Mouse (Mus musculus): Measurements from ENCODE around the gene Srarp.

Srarp gene

DNA sequence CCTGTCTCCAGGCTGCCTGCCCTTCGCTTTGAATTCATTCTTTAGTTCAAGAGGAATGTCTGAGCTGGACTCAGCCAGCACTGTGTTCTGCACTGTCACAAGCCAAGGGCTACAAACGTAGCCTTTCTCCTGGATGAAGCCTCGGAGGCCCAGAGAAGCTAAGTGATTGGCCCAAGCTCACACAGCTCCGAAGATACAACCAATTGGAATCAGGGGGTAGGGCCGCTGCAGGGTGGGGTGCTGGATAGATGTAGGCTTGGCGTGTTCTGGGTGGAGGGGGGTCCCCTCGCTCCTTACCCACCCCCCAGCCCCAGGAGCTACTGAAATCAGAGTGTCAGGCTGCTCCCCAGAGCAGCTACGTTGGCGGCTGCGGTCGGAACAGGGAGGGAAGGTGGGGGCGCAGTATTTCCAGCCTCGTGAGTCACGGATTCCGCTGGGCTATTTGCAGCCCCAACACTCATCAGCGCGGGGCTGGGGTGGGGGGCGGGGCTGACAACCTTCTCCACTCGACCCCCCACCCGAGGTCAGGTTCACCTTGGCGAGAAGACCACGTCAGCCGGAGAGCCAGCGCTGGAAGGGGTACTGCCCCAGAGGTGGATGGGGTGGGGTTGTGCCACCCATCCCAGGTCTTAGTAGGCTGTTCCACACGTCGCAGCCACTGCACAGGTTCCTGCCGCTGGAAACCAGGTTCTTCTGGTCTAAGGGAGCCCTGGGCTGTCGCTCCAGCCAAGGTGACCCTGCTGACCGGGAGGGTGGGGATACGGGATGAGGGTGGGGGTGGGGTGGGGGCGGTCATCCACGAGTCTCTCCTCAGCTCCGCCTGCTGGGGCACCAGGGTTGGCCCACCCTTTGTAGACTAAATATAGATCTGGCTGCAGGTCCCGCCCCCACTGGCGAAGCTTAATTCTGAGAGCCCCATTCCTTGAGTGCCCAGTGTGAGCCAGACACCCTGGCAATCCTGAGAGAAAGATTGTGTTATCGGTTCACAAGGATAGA, 10.1 kb downstream of the Srarp start:
- DNase-seq (ENCODE audit: low read depth, low spot score) = peak; percentile 88

DNA sequence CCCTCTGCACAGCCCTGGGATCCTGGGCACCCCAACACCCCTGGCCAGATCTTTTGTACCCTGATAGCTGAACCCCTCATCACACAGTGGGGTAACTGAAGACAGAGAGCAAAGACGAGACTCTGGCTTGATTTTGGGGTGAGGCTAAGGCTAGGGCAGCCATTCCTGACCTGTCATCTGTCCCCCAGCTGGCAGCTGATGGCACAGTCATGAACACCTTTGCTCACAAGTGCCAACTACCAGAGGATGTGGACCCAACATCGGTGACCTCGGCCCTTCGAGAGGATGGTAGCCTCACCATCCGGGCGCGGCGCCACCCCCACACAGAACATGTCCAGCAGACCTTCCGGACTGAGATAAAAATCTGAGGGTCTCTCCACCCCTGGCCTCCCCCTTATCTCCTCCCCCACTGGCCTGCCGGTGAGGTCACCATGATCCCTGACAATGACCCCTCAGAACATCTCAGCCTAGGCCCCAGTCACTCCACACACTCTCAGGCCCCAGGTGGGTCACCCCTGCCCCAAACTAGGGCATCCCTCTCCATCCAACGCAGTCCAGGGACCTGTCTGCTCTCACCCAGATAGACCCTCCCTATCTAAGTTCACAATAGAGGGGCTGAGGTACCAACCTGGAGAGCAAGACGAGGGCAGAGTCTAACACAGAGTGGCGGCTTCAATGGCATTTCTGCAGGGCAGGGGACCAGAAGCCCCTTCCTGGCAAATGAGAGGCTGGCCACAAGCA, 12.0 kb downstream of the Srarp start:
- no peak for DNase-seq (ENCODE audit: low read depth, low spot score)

DNA sequence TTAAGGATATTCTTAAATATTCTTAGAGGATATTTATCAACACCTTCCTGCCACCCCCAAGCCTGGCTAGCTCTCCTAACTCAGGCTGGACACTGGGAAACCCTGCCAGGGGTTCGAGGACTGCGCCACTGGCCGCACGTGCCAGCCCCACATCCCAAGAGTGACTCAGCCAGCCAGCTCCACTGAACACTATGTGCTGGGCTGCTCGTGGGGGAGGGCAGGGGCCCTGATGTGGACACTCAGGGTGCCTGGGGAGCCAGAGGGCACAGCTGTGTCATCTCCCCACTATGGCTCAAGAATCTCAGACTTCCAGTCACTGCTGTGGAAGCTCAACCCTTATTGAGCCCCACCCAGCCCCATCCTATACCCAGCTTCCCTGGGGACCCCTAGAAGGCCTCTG, 12.6 kb downstream of the Srarp start:
- no peak for DNase-seq (ENCODE audit: low read depth, low spot score)

DNA sequence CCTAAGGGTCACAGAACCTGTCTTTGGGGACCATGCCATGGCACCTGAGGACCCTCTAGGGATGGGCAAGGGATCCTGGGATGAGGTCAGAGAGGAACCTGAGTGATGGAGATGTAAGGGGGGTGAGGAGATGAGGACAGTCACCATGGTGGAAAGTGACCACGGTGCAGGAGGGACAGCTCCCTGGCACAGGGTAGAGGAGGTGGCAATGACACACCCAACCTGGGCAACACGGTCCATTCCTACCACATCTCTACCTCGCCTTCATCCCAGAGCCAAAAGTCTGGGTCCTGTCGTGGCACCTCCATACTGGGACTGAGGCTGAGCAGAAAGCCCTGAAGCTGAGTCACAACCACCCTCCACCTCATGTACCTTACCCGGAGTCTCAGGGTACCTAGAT, 13.1 kb downstream of the Srarp start:
- DNase-seq (ENCODE audit: low read depth, low spot score) = no peak

DNA sequence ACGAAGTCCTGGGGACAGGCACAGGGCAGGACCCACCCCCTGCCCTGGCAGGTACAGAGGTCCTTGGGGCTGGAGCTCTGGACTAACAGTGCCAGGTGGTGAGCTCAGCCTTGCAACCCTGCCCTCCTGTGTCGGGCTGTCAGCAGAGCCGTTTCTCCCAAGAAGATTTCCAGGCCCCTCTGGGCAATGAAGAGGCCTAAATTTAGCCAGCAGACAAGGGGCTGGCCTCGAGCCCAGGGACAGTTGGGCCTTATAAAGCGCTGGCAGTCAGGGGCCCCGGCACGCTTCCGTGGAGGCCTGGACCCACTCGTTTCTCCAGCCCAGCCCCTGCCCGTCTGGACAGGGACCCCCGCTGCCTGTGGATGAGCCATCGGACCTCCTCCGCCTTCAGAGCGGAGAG, 14.5 kb downstream of the Srarp start:
- no peak for DNase-seq (ENCODE audit: low read depth, low spot score)

DNA sequence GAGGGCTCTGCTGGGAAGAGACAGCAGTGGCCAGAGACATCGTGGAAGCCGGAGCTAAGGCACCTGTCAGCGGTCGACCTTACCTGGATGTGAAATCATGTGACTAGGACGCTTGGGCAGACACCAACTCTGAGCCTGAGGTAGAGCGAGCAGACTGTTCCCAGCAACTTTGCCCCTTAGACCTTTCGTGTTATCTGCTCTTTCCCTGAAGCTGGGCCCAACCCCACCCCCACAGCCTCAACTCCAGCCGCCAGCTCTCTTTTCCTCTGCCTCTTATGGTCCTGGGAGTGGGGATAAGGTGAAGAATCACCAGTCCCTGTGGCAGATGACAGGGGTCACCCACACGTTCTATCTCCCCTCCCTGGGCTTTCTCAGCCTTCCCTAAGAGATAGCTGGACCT, 15.0 kb downstream of the Srarp start:
- no peak for DNase-seq (ENCODE audit: low read depth, low spot score)

DNA sequence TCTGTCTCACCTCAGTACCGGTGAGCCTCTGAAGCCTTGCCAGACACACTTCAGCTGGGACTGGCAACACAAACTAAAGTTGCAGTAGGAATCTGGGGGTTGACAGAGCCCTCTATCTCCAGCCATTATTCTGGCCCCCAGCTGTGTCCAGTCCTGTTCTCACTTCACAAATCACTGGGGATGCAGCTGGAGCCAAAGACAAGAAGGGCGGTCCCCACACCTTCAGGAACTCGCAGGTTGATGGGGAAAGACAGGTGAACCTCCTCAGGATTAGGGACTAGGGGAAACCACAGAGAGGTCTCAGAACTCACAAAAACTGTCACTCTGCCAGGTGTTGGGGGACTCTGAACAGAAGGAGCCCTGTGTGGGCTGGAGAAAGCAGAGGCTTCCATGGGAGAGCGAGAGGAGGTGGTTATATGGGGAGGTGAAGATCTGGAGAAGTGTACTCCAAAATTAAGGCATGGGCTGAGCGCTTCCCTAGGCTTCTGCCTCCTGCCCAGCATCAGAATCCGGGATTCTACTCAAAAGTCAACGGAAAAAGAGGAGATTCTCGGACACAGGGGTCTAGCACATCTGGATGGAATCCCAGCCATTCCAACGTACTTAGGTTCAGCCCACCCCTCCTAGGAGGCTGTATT, 15.6 kb downstream of the Srarp start, which contains the start of gene Hspb7:
TSS of gene Hspb7 (plus strand) at position 588 of the 638 bp plus-strand sequence.
- DNase-seq (ENCODE audit: low read depth, low spot score) = no peak

DNA sequence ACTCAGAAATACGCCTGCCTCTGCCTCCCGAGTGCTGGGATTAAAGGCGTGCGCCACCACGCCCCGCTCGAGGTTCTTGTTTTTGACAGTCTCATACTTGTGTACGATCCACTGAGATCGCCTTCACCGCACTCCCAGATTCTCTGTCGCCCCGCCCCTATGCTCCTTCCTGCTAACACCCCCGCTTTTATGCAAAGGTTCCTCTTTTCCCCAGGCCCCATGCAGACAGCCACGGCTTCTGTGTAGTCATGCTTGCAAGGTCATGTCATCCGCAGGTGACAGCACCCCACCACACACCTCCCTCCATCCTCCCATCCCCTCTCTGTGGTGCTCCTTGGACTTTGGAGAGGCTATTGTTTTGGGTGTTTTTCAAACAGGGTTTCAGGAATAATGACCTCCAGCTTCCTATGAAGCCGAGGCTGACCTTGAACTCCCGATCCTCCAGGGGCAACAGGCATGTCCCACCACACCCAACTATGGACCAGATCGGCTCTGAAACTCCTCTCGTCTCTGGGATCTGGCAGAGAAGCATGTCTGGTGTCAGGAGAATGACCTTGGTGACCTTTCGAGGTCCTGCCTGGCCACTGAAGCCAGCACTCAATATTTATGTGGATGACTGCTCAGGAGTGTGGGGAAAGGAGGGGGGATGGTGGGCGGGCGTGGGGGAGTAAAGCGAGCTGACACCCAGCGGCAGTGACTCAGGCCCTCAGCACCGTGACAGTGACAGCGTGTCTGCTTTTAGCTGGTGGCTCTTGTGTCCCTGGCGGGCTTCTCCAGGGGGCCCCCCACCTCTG, 16.3 kb downstream of the Srarp start:
- DNase-seq (ENCODE audit: low read depth, low spot score) = peak; percentile 81

DNA sequence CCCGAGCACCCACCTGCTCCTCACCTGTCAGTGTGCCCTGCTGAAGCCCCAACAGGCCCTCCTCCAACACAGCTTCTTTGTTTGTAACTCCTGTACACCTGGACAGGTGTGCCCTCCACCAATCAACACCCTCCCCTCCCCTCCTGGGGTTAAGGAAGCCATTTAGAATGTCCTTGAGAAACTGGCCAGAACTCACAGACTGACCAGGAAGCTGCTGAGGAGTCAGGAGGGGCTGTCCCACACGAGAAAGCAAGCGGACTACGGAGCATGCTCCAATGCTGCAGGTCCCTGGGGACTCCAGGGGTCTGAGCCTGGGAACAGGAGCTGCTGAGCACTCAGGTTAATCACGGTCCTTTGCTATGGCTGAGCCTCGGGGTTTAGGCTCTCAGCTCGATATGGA, 20.0 kb downstream of the Srarp start, which contains the start of gene Clcnkb:
TSS of gene Clcnkb (minus strand) at position 91 of the 400 bp plus-strand sequence.
- no peak for DNase-seq (ENCODE audit: low read depth, low spot score)

DNA sequence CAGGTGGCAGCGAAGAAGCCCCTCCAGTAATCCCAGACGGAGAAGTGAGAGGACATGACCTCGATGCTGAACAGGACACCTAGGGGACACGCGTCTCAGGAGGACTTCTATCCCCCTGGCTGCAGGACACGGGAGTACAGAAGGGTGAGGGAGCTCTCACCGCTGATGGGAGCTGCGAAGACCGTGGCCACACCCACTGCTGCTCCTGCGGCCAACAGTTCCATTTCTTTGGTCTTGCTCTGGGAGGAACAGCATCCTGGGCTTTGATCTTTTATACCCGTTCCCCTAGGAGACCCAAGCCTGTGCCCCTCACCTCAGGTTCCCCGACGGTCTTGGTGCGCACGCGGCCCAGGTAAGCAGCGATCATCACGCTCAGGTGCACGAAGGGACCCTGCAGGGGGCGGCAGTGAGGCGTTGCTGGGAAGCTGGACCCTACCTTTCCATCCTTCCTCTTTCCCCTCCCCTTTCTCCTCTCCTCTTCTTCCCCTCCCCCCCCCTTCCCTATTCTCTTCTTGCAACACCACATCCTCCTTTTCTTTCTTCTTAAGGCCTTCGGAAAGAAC, 24.4 kb downstream of the Srarp start:
- peak; percentile 75 for DNase-seq (ENCODE audit: low read depth, low spot score)

DNA sequence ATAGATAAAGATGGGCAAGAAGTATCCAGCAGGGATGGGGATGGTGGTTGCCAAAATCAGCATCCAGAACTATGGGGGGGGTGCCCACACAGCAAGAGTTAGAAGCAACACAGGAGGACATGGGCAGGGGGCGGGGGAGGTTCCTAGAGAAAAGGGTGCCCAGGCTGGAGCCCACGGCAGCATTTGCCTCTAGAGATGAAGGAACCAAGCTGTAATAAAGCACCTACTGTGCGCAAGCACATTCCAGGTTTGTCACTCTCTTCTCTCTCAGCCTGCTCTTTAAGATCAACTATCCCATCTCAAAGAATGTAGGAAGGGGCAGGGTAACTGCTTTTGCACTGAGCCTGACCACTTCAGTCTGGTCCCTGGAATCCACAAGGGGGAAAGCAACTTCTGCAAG, 27.3 kb downstream of the Srarp start:
- DNase-seq (ENCODE audit: low read depth, low spot score) = no peak

DNA sequence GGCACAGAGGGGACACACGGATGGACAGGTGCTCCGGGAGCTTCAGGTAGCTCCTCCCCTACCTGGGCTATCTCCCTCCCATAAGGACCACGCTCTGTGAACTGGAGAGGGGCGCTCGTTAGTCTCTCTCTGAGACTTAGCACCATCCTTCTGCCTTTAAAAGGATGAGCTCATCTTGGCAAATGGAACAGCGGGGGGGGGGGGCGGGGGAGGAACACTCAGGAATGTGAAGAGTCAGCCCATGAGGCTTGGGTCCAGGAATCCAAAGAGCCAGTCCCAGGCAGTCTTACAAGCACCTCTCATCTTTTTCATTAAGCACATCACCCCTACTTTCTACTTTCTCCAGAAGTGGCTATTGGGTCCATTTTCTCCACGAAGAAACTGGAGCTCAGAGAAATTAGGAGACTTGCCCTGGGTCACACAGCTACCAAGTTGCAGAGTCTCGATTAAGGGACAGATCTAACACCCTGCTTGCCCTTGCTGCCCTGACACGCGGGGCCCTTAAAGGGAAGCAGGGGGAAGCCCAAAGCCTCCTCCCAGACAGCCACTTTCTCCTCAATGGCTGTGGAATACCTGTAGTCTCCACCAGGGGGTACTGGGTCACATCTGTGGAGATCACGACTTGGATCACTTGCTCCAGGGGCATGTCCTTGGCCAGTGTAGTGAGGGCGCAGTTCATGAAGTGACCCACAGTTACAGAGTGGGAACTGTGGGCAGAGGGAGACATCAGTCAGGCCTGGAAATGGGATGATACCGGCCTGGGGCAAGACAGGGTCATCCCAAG, 29.2 kb downstream of the Srarp start:
- peak; percentile 79 for DNase-seq (ENCODE audit: low read depth, low spot score)

DNA sequence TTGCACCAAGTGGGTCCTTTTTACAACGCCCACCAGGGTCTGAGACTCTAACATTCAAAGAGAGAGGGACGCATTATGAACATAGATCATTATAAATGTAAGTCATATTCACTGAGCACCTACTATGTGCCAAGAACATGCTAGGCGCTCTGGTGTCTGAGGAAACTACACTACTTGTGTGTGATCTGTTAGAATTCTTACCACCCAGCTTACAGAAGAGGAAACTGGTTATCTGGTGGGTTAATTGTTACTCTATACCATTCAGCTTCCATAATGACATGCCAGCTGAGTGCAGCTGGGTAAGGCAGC, 30.6 kb downstream of the Srarp start:
- DNase-seq (ENCODE audit: low read depth, low spot score) = no peak

DNA sequence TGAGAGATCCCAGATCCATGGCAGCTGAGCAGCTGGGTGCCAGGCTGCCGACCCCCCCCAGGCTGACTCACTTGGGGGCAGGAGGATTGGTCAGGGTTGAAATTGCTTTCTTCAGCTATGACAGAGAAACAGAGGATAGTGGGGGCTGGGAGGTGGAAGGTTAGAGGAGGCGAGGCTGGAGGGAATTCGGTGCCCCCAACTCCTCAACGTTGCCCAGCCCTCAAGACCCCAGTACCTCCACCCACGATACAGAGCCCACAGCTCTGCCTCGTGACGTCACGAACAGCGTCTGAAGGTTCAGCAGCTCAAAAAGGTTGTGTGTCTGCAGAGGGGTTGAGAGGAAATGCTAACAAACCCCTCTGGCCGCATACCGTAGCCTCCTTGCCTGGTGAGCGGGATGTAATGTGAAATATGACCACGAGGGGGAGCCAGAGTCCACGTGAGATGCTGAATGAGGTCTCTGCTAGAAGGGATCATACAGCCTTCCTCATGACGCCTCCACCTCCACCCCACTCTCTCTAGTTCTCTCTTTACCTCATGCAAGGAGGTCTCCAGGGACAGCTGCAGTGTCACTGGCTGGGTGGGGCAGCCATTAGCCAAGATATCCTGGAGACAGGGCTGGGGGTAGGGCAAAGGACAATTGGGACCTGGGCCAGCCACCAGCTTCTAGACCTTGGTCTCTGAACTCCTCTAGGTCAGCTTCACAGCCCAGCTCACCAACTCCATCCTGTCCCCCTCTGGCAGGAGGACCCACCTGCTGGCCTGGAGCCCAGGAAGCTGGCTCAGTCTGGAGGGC, 31.2 kb downstream of the Srarp start:
- DNase-seq (ENCODE audit: low read depth, low spot score) = peak; percentile 79

DNA sequence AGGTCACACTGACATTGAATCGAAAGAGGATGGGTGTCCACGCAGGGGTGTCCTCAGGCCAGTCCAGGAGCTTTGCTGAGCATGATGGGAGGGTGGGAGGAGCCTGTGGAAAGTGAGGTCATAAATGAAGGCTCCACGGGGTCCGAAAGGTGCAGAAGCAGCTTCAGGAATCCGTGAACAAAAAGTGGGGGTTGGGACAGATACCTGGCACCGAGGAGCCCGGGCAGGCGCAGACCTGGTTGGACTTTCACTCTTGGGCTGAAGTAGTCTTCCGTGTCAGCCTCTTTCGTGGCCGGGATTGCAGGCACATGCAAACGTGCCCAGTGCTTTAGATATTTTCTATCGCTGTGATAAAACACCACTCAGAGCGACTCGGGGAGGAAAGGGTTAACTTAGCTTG, 35.7 kb downstream of the Srarp start:
- DNase-seq (ENCODE audit: low read depth, low spot score) = no peak

DNA sequence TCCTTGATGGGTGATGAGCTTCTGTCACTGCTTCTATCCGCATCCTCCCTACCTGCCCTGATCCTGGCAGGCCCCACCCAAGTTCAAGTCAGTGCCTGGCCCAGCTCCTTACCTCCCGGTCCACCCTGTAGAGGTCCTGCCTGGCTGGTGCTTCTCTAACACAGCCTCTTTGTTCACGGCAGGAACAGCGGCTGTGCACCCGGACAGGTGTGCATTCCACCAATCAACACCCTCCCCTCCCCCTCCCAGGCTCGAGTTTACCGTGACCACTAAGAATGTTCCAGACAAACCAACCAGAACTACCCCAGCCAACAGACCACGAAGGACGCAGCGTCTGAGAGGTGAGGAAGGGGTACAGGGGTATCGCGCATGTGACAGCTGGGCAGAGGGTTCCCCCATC, 37.4 kb downstream of the Srarp start, which contains the start of gene Clcnka:
TSS of gene Clcnka (minus strand) at position 180 of the 400 bp plus-strand sequence.
- no peak for DNase-seq (ENCODE audit: low read depth, low spot score)

DNA sequence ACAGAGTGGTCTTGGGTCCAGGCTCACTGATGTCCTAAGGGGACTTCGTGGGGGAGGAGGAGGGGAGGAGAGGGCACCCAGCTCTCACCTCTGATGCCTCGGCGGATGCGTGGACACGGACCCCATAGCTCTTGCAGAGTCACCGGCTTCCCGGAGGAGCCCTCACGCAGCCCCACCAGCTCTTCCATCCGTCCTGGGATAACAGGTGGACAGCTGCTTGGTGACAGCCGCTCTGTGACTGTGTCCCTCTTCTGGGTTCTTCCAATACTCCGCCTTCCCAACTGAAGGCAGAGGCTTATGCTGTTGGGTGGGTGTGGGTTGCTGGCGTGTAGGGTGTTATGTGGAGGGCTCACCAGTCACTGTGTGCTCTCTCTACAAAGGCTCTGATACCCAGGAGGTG, 38.0 kb downstream of the Srarp start:
- DNase-seq (ENCODE audit: low read depth, low spot score) = no peak

DNA sequence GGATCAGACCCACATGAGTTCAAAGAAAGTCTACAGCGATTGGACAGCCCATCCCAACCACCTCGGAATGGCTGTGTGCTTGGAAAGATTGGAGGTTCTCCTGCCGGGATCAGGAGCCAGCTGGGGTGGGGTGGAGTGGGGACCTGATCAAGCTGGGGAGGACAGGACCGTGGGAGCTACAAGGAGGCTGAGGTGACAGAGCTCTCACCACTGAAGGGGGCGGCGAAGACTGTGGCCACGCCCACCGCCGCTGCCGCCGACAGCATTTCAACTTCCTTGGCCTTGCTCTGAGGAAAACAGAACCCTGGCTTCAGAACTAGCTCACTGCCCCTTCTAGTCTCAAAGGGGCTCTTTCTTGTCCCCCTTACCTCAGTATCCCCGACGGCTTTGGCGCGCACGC, 41.2 kb downstream of the Srarp start:
- DNase-seq (ENCODE audit: low read depth, low spot score) = peak; percentile 48

DNA sequence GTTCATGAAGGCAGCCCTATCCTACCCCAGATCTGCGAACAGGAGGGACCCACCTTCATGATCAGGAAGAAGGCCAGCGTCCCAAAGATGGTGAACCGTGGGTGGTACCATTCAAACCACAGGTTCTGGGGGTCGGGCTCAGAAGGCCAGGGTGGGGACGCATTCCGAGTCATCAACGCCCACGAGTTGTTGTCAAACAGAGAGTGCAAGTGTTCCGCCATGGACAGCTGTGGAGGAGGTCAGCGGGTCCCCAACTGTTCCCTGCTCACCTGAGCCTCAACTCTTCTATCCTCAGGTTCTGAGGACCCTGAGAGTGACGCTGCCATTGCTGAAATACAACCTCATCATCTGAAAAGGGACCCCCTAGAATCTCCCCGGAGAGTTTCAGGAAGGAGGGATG, 44.6 kb downstream of the Srarp start:
- DNase-seq (ENCODE audit: low read depth, low spot score) = no peak
